Mouse (Mus musculus) hindbrain, embryonic 13.5 days (tissue): ENCODE data around the gene Gm7075. TPM values are rescaled to one million over a fixed set of nuclear protein-coding genes. Genes with fewer than 3 reads are reported as not detected.
"Not testable (repeated sequence)": the region's sequence is repeated elsewhere in the genome, so short reads cannot be mapped to it uniquely, and the experiment has no call there.

Experiments
- ATAC-seq: fragments of 200-750 bp; cut with Nextera tagmentation; 2 replicates; pipeline ENCODE4 v1.8.0; 2017; ENCODE audit warnings: moderate TSS enrichment; ENCODE audit not compliant: low FRiP score
- H3K27ac ChIP-seq: fragments of 300-500 bp; sonication (generic); 2 replicates; pipeline ENCODE4 v1.5.1; 2015; ENCODE audit warnings: inconsistent platforms, mild to moderate bottlenecking, moderate library complexity
- H3K27me3 ChIP-seq: fragments of 300-500 bp; sonication (generic); 2 replicates; pipeline ENCODE4 v1.6.1; 2015; ENCODE audit warnings: mild to moderate bottlenecking, inconsistent platforms
- H3K36me3 ChIP-seq: fragments of 300-500 bp; sonication (generic); 2 replicates; pipeline ENCODE4 v1.6.1; 2015; ENCODE audit warnings: mild to moderate bottlenecking, inconsistent platforms
- H3K4me1 ChIP-seq: fragments of 300-500 bp; sonication (generic); replicated peaks from 2 replicates; pipeline ENCODE4 v1.6.1; 2015; ENCODE audit warnings: inconsistent platforms
- H3K4me2 ChIP-seq: fragments of 300-500 bp; sonication (generic); 2 replicates; pipeline ENCODE4 v1.6.1; 2015; ENCODE audit warnings: inconsistent platforms, mild to moderate bottlenecking, moderate library complexity
- H3K4me3 ChIP-seq: fragments of 300-500 bp; sonication (generic); 2 replicates; pipeline ENCODE4 v1.5.1; 2015; ENCODE audit warnings: mild to moderate bottlenecking, inconsistent platforms
- H3K9ac ChIP-seq: fragments of 300-500 bp; sonication (generic); 2 replicates; pipeline ENCODE4 v1.6.1; 2015; ENCODE audit warnings: mild to moderate bottlenecking, inconsistent platforms
- H3K9me3 ChIP-seq: fragments of 300-500 bp; sonication (generic); 2 replicates; pipeline ENCODE4 v1.6.1; 2016; ENCODE audit warnings: inconsistent platforms
- WGBS: fragments of 180-500 bp; shearing (Covaris S2); methylation state at CpG from one replicate; pipeline ENCODE4 v1.1.7; 2015; 5-methylcytosine and 5-hydroxymethylcytosine counted together
- polyA plus RNA-seq: library from polyadenylated mRNA; unstranded; fragments of >200 nt; fragmentation: Nextera tagmentation; extraction: Ambion mirVana; gene quantifications from 2 replicates; pipeline ENCODE4 v1.2.1, GENCODE M21; 2015

Gene Gm7075
- polyA plus RNA-seq, 1 experiment from 2014 or later, result not detected

GRCm38 (mm10) chr10:63412756-63413155 lies 8.8 kb downstream of the Gm7075 start:
- no peak for ATAC-seq
- H3K9me3 ChIP-seq, result no peaks in the 10 kb centered on the region
- H3K9ac ChIP-seq, result no peak overlapping the region
- H3K4me1 ChIP-seq, result 0 out of 2 replicates have a peak, but pooled peaks cover 3% of the 10 kb centered on the region
- H3K27ac ChIP-seq, result no peak overlapping the region
- no peaks in the 10 kb centered on the region for H3K36me3 ChIP-seq
- no peak overlapping the region for H3K4me3 ChIP-seq
- no peak overlapping the region for H3K4me2 ChIP-seq
- WGBS, result 91% methylated on average over 17 of the region's 17 CpGs
- no peaks in the 10 kb centered on the region for H3K27me3 ChIP-seq

GRCm38 (mm10) chr10:63411674-63412073 lies 9.9 kb downstream of the Gm7075 start:
- H3K27me3 ChIP-seq, H3K4me2 ChIP-seq, ATAC-seq, H3K4me3 ChIP-seq, H3K4me1 ChIP-seq, H3K27ac ChIP-seq, H3K9ac ChIP-seq, H3K9me3 ChIP-seq, H3K36me3 ChIP-seq: not testable (repeated sequence)
- WGBS, result 96% methylated on average over 6 of the region's 7 CpGs

- Histone ChIP-seq H3K36me3 (no peaks in the 10 kb centered on the region), H3K9ac (no peak overlapping the region), H3K27me3 (no peaks in the 10 kb centered on the region), H3K4me1 (no peaks in the 10 kb centered on the region), H3K9me3 (no peaks in the 10 kb centered on the region), H3K27ac (no peak overlapping the region), H3K4me2 (no peak overlapping the region), H3K4me3 (no peak overlapping the region)
- 59% methylated on average over 16 of the region's 16 CpGs for WGBS
- ATAC-seq, result no peak
These were observed 11.2 kb downstream of the Gm7075 start for GRCm38 (mm10) chr10:63410162-63410956.

GRCm38 (mm10) chr10:63403636-63404035 lies 18.0 kb downstream of the Gm7075 start:
- Histone ChIP-seq H3K27ac (no peak overlapping the region), H3K4me1 (no peaks in the 10 kb centered on the region), H3K4me3 (no peak overlapping the region), H3K9me3 (no peaks in the 10 kb centered on the region), H3K36me3 (no peaks in the 10 kb centered on the region), H3K27me3 (no peaks in the 10 kb centered on the region), H3K4me2 (no peak overlapping the region), H3K9ac (no peak overlapping the region)
- 85% methylated on average over 2 of the region's 2 CpGs for WGBS
- no peak for ATAC-seq

GRCm38 (mm10) chr10:63402731-63403504 lies 18.7 kb downstream of the Gm7075 start:
- H3K4me2 ChIP-seq, result no peak overlapping the region
- no peaks in the 10 kb centered on the region for H3K27me3 ChIP-seq
- no peak overlapping the region for H3K4me3 ChIP-seq
- H3K9ac ChIP-seq, result no peak overlapping the region
- H3K9me3 ChIP-seq, result no peaks in the 10 kb centered on the region
- H3K27ac ChIP-seq, result no peak overlapping the region
- ATAC-seq, result no peak
- no peaks in the 10 kb centered on the region for H3K4me1 ChIP-seq
- 82% methylated on average over 5 of the region's 5 CpGs for whole genome bisulfite sequencing
- H3K36me3 ChIP-seq, result no peaks in the 10 kb centered on the region

- Histone ChIP-seq H3K4me1 (no peaks in the 10 kb centered on the region), H3K36me3 (no peaks in the 10 kb centered on the region), H3K27ac (no peak overlapping the region), H3K4me2 (no peak overlapping the region), H3K27me3 (no peaks in the 10 kb centered on the region), H3K4me3 (no peak overlapping the region), H3K9ac (no peak overlapping the region), H3K9me3 (no peaks in the 10 kb centered on the region)
- WGBS, result 94% methylated on average over 10 of the region's 10 CpGs
- no peak for ATAC-seq
These were observed 24.6 kb downstream of the Gm7075 start for GRCm38 (mm10) chr10:63396963-63397362.

GRCm38 (mm10) chr10:63388948-63389347 lies 32.6 kb downstream of the Gm7075 start:
- Histone ChIP-seq H3K36me3 (no peaks in the 10 kb centered on the region), H3K27me3 (no peaks in the 10 kb centered on the region), H3K27ac (no peak overlapping the region), H3K4me3 (no peak overlapping the region), H3K9ac (no peak overlapping the region), H3K4me1 (0 out of 2 replicates have a peak, but pooled peaks cover 3% of the 10 kb centered on the region), H3K9me3 (no peaks in the 10 kb centered on the region), H3K4me2 (no peak overlapping the region)
- 44% methylated on average over 4 of the region's 4 CpGs for WGBS
- no peak for ATAC-seq

GRCm38 (mm10) chr10:63386991-63387390 lies 34.6 kb downstream of the Gm7075 start:
- H3K27ac ChIP-seq, result peak overlapping the region; percentile 67; the same call in 1 of the 2 replicates
- H3K4me3 ChIP-seq, result peak overlapping the region; percentile 60
- H3K4me2 ChIP-seq, result peak overlapping the region; percentile 74
- peak overlapping the region; percentile 68 for H3K9ac ChIP-seq
- no peak for ATAC-seq
- no peaks in the 10 kb centered on the region for H3K9me3 ChIP-seq
- peaks cover 4% of the 10 kb centered on the region; the same call in 1 of the 2 replicates for H3K4me1 ChIP-seq
- H3K36me3 ChIP-seq, result no peaks in the 10 kb centered on the region
- WGBS, result 3% methylated on average over 10 of the region's 10 CpGs
- no peaks in the 10 kb centered on the region for H3K27me3 ChIP-seq

GRCm38 (mm10) chr10:63386444-63386843 lies 35.1 kb downstream of the Gm7075 start:
- ATAC-seq, result peak; percentile 77
- peak overlapping the region; percentile 74 for H3K4me2 ChIP-seq

GRCm38 (mm10) chr10:63385897-63386296 lies 35.7 kb downstream of the Gm7075 start:
- Histone ChIP-seq H3K4me1 (peaks cover 12% of the 10 kb centered on the region), H3K4me2 (peak overlapping the region; percentile 74), H3K4me3 (peak overlapping the region; percentile 60)
- 29% methylated on average over 5 of the region's 5 CpGs for WGBS
- H3K9ac ChIP-seq, H3K27ac ChIP-seq, H3K27me3 ChIP-seq, H3K9me3 ChIP-seq, H3K36me3 ChIP-seq, ATAC-seq: not testable (repeated sequence)

More at GRCm38 (mm10) chr10:63386444-63386843, 35.1 kb downstream of the Gm7075 start:
- Histone ChIP-seq H3K27ac (peak overlapping the region; percentile 67), H3K4me1 (peaks cover 9% of the 10 kb centered on the region), H3K4me3 (peak overlapping the region; percentile 60), H3K27me3 (peaks cover 4% of the 10 kb centered on the region; the same call in 1 of the 2 replicates), H3K9ac (peak overlapping the region; percentile 68), H3K36me3 (no peaks in the 10 kb centered on the region), H3K9me3 (no peaks in the 10 kb centered on the region)
- under 1% methylated on average over 19 of the region's 19 CpGs for WGBS

GRCm38 (mm10) chr10:63382372-63383279 lies 39.0 kb downstream of the Gm7075 start, which contains the start of gene Dnajc12:
Gene Dnajc12 (plus strand): TSS chr10:63382443.
- Histone ChIP-seq H3K4me2 (peak within 1 kb of the TSS; percentile 89), H3K27ac (peak within 1 kb of the TSS; percentile 49), H3K9ac (peak within 1 kb of the TSS; percentile 72), H3K4me1 (peaks cover 12% of the 10 kb centered on the region), H3K36me3 (no peaks in the 10 kb centered on the region), H3K27me3 (peaks cover 18% of the 10 kb centered on the region), H3K9me3 (no peaks in the 10 kb centered on the region), H3K4me3 (peak within 1 kb of the TSS; percentile 52)
- ATAC-seq, result peak; percentile 92
- WGBS, result under 1% methylated on average over 28 of the region's 28 CpGs
